Comparison of ENCODE assay signal across 26 mouse cellular contexts in the genomic region with DNA sequence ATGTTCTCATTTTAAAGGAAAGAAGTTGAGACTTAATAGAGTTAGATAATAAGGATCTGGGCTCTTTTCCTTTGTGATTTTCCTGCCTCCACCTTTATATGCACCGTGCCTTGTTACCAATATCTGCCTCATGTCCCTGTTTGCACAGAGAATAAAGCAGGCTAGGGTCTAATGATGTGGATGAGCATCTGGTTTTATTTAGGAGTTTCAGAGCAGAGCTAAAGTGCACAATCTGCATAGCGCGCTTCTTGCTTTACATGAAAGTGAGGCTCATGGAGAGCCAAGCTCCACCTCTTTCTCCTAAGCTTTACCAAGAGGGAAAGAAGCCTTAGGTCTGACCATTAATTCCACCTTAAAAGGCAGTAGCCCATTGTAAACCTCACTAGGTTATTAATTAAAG.
A peak's percentile ranks its signal among the peaks of the same experiment; 100 is the strongest.
DNase-seq lines count a peak whose midpoint lies in the region; ATAC-seq lines count a peak whose summit lies in the region.
"Had no signal": no experiment of that assay in that cellular context is flagged by ENCODE, and none has a peak within 500 bp of the region (broad histone marks: within the 10 kb centered on the region; RNA-seq: fewer than 3 reads in every experiment).

No protein-coding gene starts in this region.

- no peak overlapping the region for H3K9ac ChIP-seq in embryonic facial prominence, embryonic 14.5 days (ENCODE audit: low read depth, low read length)
- no peak overlapping the region for H3K9ac ChIP-seq in limb, embryonic 11.5 days (ENCODE audit: low read length)
- H3K9ac ChIP-seq: embryonic facial prominence, embryonic 15.5 days; heart, embryonic 15.5 days; hindbrain, embryonic 13.5 days had no signal

- H3K4me2 ChIP-seq in embryonic facial prominence, embryonic 14.5 days (ENCODE audit: low read depth, low read length): no peak overlapping the region
- H3K4me2 ChIP-seq in limb, embryonic 11.5 days (ENCODE audit: low read depth, severe bottlenecking): no peak overlapping the region
- H3K4me2 ChIP-seq: embryonic facial prominence, embryonic 15.5 days; heart, embryonic 11.5 days; heart, embryonic 15.5 days; hindbrain, embryonic 13.5 days had no signal

- no peaks in the 10 kb centered on the region for H3K4me1 ChIP-seq in embryonic facial prominence, embryonic 14.5 days (ENCODE audit: control insufficient read depth, insufficient read depth, low read length)
- no peaks in the 10 kb centered on the region for H3K4me1 ChIP-seq in limb, embryonic 11.5 days (ENCODE audit: control insufficient read depth, insufficient read depth, low read length)
- H3K4me1 ChIP-seq: embryonic facial prominence, embryonic 15.5 days; heart, embryonic 15.5 days; hindbrain, embryonic 13.5 days had no signal

- H3K36me3 ChIP-seq in embryonic facial prominence, embryonic 14.5 days (ENCODE audit: control insufficient read depth, insufficient read depth, low read length): no peaks in the 10 kb centered on the region
- no peaks in the 10 kb centered on the region for H3K36me3 ChIP-seq in limb, embryonic 11.5 days (ENCODE audit: control insufficient read depth, insufficient read depth, low read length)
- H3K36me3 ChIP-seq: embryonic facial prominence, embryonic 15.5 days; forebrain, embryonic 10.5 days; G1E; heart, embryonic 15.5 days; hindbrain, embryonic 13.5 days had no signal

- DNase-seq in embryo, embryonic 10 days (ENCODE audit: low spot score): peak; percentile 9
- no peak for DNase-seq in embryo, embryonic 9.5 days (ENCODE audit: extremely low spot score)
- peak; percentile 64 for DNase-seq in embryonic facial prominence, embryonic 14.5 days (ENCODE audit: low spot score)
- no peak for DNase-seq in limb, embryonic 11.5 days (ENCODE audit: low spot score)
- no peak for DNase-seq in ovary, postnatal 36 days (ENCODE audit: low spot score)
- DNase-seq in left cerebral cortex, adult 8-10 months (ENCODE audit: low spot score in 2 of 2): no peak
- DNase-seq in spleen, adult 12 weeks (ENCODE audit: low spot score): no peak
- DNase-seq: adrenal gland, adult 8-10 months; adrenal gland, postnatal 36 days; B cell, adult 2 months; cerebellum, adult 2 months; cerebellum, postnatal 10 days; gastrocnemius, postnatal 10 days; heart, adult 2 months; heart, postnatal 14 days had no signal

- no peaks in the 10 kb centered on the region for H3K27me3 ChIP-seq in embryonic facial prominence, embryonic 14.5 days (replicated peaks; ENCODE audit: control insufficient read depth, insufficient read depth, low read length)
- H3K27me3 ChIP-seq in limb, embryonic 11.5 days (ENCODE audit: control insufficient read depth, insufficient read depth, low read length): no peaks in the 10 kb centered on the region
- H3K27me3 ChIP-seq: embryonic facial prominence, embryonic 15.5 days; heart, embryonic 15.5 days; hindbrain, embryonic 13.5 days had no signal

- no peaks in the 10 kb centered on the region for H3K9me3 ChIP-seq in embryonic facial prominence, embryonic 14.5 days (ENCODE audit: control insufficient read depth, low read length)
- H3K9me3 ChIP-seq in limb, embryonic 11.5 days (ENCODE audit: control insufficient read depth, low read length): no peaks in the 10 kb centered on the region
- H3K9me3 ChIP-seq: embryonic facial prominence, embryonic 15.5 days; forebrain, embryonic 10.5 days; G1E; heart, embryonic 15.5 days; hindbrain, embryonic 13.5 days had no signal

- ATAC-seq in embryonic facial prominence, embryonic 14.5 days (ENCODE audit: low read depth): no peak
- peak; percentile 54; the same call in 1 of the 2 replicates for ATAC-seq in limb, embryonic 11.5 days (ENCODE audit: insufficient number of reproducible peaks, low FRiP score, low TSS enrichment, low read depth)
- no peak for ATAC-seq in megakaryocyte, adult 5-6 weeks (ENCODE audit: poor library complexity, severe bottlenecking)
- ATAC-seq: CD4-positive, CD25-positive, alpha-beta regulatory T cell, adult 4 months; forebrain, embryonic 14.5 days; hindbrain, postnatal 0 days had no signal

- no peak overlapping the region for H3K27ac ChIP-seq in embryonic facial prominence, embryonic 14.5 days (replicated peaks; ENCODE audit: low read depth, low read length)
- no peak overlapping the region for H3K27ac ChIP-seq in limb, embryonic 11.5 days (replicated peaks; ENCODE audit: low read depth, low read length)
- H3K27ac ChIP-seq: embryonic facial prominence, embryonic 15.5 days; forebrain, embryonic 10.5 days; heart, adult 2 months; heart, embryonic 15.5 days; hindbrain, embryonic 13.5 days; hindbrain, postnatal 0 days had no signal

- 30% methylated on average over 3 of the region's 3 CpGs for WGBS in embryonic facial prominence, embryonic 14.5 days
- WGBS in limb, embryonic 11.5 days: 14% methylated on average over 3 of the region's 3 CpGs

- H3K4me3 ChIP-seq in embryonic facial prominence, embryonic 14.5 days (ENCODE audit: low read depth, low read length): no peak overlapping the region
- H3K4me3 ChIP-seq in limb, embryonic 11.5 days (ENCODE audit: low read depth, low read length): no peak overlapping the region
- H3K4me3 ChIP-seq: embryonic facial prominence, embryonic 15.5 days; erythroblast, embryonic 14.5 days; forebrain, embryonic 10.5 days; heart, adult 2 months; heart, embryonic 15.5 days; hindbrain, embryonic 13.5 days had no signal

Comparison
In these comparisons a context has a peak if more than half of its experiments do, and no peak if none do; other contexts are left out.
1. DNase-seq: peak in embryo, embryonic 10 days (single experiment) and embryonic facial prominence, embryonic 14.5 days (single experiment); none in embryo, embryonic 9.5 days (single experiment), limb, embryonic 11.5 days (single experiment), ovary, postnatal 36 days (single experiment), left cerebral cortex, adult 8-10 months (0 of 2) and spleen, adult 12 weeks (single experiment).